Mouse (Mus musculus) bone marrow, adult 2 months (tissue): ENCODE measurements at regions not wholly inside any gene's neighbourhood (a gene's known extent, or its start where the extent isn't known, plus 50 kb on each side); places are given as distances from the start of the nearest gene placed in this dataset.

Experiments
- CTCF ChIP-seq: fragments of 200-500 bp; IDR thresholded peaks from 2 replicates; pipeline ENCODE4 v1.5.1; 2011; ENCODE audit warnings: low read length, control low read depth; ENCODE audit not compliant: control insufficient read depth, insufficient read depth
- POLR2A ChIP-seq: fragments of 200-500 bp; IDR thresholded peaks from 2 replicates; pipeline ENCODE4 v1.6.1; 2011; ENCODE audit warnings: low read depth, mild to moderate bottlenecking, control low read depth, low read length, borderline replicate concordance; ENCODE audit not compliant: control insufficient read depth

DNA sequence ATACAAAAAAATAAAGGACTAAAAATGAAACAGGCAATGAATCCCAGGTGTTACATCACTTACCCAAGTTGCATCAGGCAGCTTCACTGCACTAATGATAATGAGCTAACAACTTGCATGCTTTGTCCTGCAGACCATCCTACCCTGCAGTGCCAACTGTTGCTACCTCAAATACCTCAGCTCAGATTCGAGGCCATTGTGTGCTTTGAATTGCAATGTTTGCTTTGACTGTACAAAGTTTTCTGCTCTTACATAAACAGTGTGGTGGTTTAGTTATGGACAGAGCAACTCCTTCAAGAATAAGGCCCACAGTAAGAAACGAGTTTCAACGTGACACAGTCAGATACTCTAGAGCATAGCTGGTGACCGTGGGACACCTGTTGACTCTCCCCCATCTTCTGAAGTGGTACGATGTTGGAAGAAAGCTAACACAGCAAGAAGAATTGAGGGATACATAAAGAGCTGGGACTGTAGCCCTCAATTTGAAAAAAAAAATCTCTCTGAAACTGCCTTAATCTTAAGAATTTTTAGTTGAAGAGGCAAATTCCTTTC, 212.1 kb upstream of the Mctp2 start:
- no peak for TF ChIP-seq CTCF
- no peak for TF ChIP-seq POLR2A
